Mouse (Mus musculus) bone marrow macrophage, adult 2 months (primary cell): ENCODE results near the gene Slc4a8.

Source experiments
- CTCF ChIP-seq: IDR thresholded peaks from 2 replicates; pipeline ENCODE4 v1.5.1; 2012; ENCODE audit warnings: low read depth, mild to moderate bottlenecking, low read length, moderate library complexity
- POLR2A ChIP-seq: IDR thresholded peaks from 2 replicates; pipeline ENCODE4 v1.6.1; 2012; ENCODE audit warnings: mild to moderate bottlenecking, low read depth, low read length, borderline replicate concordance

DNA sequence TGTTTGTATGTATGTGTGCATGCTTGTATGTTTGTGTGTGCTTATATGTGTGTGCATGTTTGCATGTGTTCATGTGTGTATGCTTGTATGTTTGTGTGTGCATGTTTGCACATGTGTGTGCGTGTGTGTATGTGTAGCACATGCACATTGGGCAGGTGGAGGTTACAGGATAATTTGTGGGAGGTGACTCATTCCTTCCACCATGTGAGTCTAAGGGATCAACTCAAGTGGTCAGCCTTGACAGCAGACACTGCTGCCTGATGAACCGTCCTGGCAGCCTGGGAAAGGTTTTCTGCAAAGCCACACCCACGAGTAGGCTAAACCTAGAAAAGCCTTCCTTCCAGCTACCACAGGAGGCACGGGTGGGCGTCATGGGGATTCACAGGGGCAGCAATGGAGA is 99.3 kb downstream of the Slc4a8 start:
- no peak for TF ChIP-seq POLR2A
- no peak for TF ChIP-seq CTCF
